Mouse (Mus musculus) stomach, postnatal 0 days (tissue): Measurements from ENCODE around the gene Rnf227. TPM values are rescaled to one million over a fixed set of nuclear protein-coding genes. Genes with fewer than 3 reads are reported as not detected.

Experiments
- ATAC-seq: fragments of 200-750 bp; cut with Nextera tagmentation; 2 replicates; pipeline ENCODE4 v1.8.0; 2017; ENCODE audit not compliant: low FRiP score, low TSS enrichment
- DNase-seq: peaks from one replicate; pipeline ENCODE4 v3.0.0-alpha.2; 2016; ENCODE audit warnings: low spot score
- H3K27ac ChIP-seq: fragments of 300-500 bp; sonication (generic); replicated peaks from 2 replicates; pipeline ENCODE4 v1.5.1; 2014; ENCODE audit warnings: mild to moderate bottlenecking, control low read depth
- H3K27me3 ChIP-seq: fragments of 300-500 bp; sonication (generic); 2 replicates; pipeline ENCODE4 v1.6.1; 2014; ENCODE audit warnings: low read length; ENCODE audit not compliant: control insufficient read depth, insufficient read depth
- H3K36me3 ChIP-seq: fragments of 300-500 bp; sonication (generic); 2 replicates; pipeline ENCODE4 v1.6.1; 2014; ENCODE audit warnings: low read length, mixed read lengths; ENCODE audit not compliant: control insufficient read depth, insufficient read depth
- H3K4me1 ChIP-seq: fragments of 300-500 bp; sonication (generic); replicated peaks from 2 replicates; pipeline ENCODE4 v1.6.1; 2014; ENCODE audit warnings: antibody characterized with exemption; ENCODE audit not compliant: control insufficient read depth, insufficient read depth
- H3K4me2 ChIP-seq: fragments of 300-500 bp; sonication (generic); replicated peaks from 2 replicates; pipeline ENCODE4 v1.6.1; 2014; ENCODE audit warnings: low read depth, mild to moderate bottlenecking, control low read depth, moderate library complexity
- H3K4me3 ChIP-seq: fragments of 300-500 bp; sonication (generic); 2 replicates; pipeline ENCODE4 v1.5.1; 2014; ENCODE audit warnings: low read depth, low read length, control low read depth
- H3K9ac ChIP-seq: fragments of 300-500 bp; sonication (generic); 2 replicates; pipeline ENCODE4 v1.6.1; 2014; ENCODE audit warnings: mild to moderate bottlenecking, low read length, control low read depth, mixed read lengths
- H3K9me3 ChIP-seq: fragments of 300-500 bp; sonication (generic); 2 replicates; pipeline ENCODE4 v1.6.1; 2016; ENCODE audit warnings: low read length; ENCODE audit not compliant: control insufficient read depth
- CTCF ChIP-seq: IDR thresholded peaks from 2 replicates; pipeline ENCODE4 v1.5.1; 2016; ENCODE audit warnings: antibody characterized with exemption, low read depth, mild to moderate bottlenecking, moderate library complexity
- EP300 ChIP-seq: optimal IDR thresholded peaks from 2 replicates; pipeline ENCODE3; 2016; ENCODE audit warnings: antibody characterized with exemption
- WGBS: fragments of 180-500 bp; shearing (Covaris S2); extraction: QIAGEN DNeasy Blood & Tissue Kit; methylation state at CpG from one replicate; pipeline ENCODE4 v1.1.7; 2014; 5-methylcytosine and 5-hydroxymethylcytosine counted together
- polyA plus RNA-seq: library from polyadenylated mRNA; unstranded; fragments of >200 nt; fragmentation: Nextera tagmentation; extraction: Ambion mirVana; gene quantifications from 2 replicates; pipeline ENCODE4 v1.2.1, GENCODE M21; 2015

The Rnf227 gene
- polyA plus RNA-seq, 1 experiment from 2014 or later, result 49.4 TPM

DNA sequence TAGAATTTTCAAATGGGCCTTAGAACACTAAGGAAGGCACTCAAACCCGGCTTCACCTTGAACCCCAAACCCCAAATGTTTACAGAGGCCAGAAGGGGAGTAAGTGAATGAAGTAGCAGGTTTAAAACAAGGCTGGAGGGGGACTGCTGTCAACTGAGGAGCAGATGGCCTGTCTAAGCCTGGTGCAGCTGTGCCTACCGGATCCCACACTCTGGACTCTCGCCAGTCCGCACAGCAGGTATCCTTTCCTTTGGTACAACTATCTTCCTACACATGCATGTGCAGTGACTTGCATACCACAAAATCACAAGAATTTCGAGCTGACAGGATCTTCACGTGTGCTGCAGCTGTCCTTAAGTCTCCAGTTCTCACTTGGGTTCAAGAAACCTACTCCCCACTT lies 18.3 kb upstream of the Rnf227 start:
- TF ChIP-seq EP300, result no peak
- no peak for TF ChIP-seq CTCF
- Histone ChIP-seq H3K36me3 (peaks cover 8% of the 10 kb centered on the region; the same call in 1 of the 2 replicates), H3K9me3 (no peaks in the 10 kb centered on the region), H3K4me3 (no peak overlapping the region), H3K4me2 (peak overlapping the region; percentile 88; the same call in 1 of the 2 replicates), H3K4me1 (peaks cover 10% of the 10 kb centered on the region; the same call in 1 of the 2 replicates), H3K27ac (no peak overlapping the region), H3K9ac (no peak overlapping the region), H3K27me3 (no peaks in the 10 kb centered on the region)
- ATAC-seq (no peak), DNase-seq (no peak)
- WGBS, result 63% methylated on average over 6 of the region's 6 CpGs

- 9% methylated on average over 18 of the region's 18 CpGs for WGBS
- no peak for TF ChIP-seq CTCF
Measured at GRCm38 (mm10) chr11:69322693-69323471, 17.4 kb upstream of the Rnf227 start.

GRCm38 (mm10) chr11:69323667-69324111 lies 16.6 kb upstream of the Rnf227 start, which contains the start of the genes Cntrob and Trappc1:
Gene Cntrob, minus strand, starts transcription at chr11:69323775.
Gene Trappc1, plus strand, starts transcription at chr11:69323980.
- Histone ChIP-seq H3K4me2 (peak within 1 kb of the TSS; percentile 88), H3K36me3 (peaks cover 7% of the 10 kb centered on the region; the same call in 1 of the 2 replicates), H3K4me1 (peaks cover 10% of the 10 kb centered on the region; the same call in 1 of the 2 replicates), H3K9ac (peak within 1 kb of the TSS; percentile 80), H3K27me3 (no peaks in the 10 kb centered on the region), H3K27ac (peak within 1 kb of the TSS; percentile 79), H3K4me3 (peak within 1 kb of the TSS; percentile 60), H3K9me3 (no peaks in the 10 kb centered on the region)
- TF ChIP-seq EP300 (no peak), CTCF (0 out of 2 replicates have a peak, but pooled peaks have one; percentile 10)
- under 1% methylated on average over 30 of the region's 30 CpGs for WGBS
- peak; percentile 99 for DNase-seq
- ATAC-seq, result peak; percentile 97

More at GRCm38 (mm10) chr11:69322693-69323471, 17.4 kb upstream of the Rnf227 start:
- peak overlapping the region; percentile 60 for H3K4me3 ChIP-seq
- peak overlapping the region; percentile 79 for H3K27ac ChIP-seq
- H3K4me2 ChIP-seq, result peak overlapping the region; percentile 88
- no peaks in the 10 kb centered on the region for H3K9me3 ChIP-seq
- no peaks in the 10 kb centered on the region for H3K27me3 ChIP-seq
- peaks cover 8% of the 10 kb centered on the region; the same call in 1 of the 2 replicates for H3K36me3 ChIP-seq
- DNase-seq (no peak), ATAC-seq (no peak)
- H3K9ac ChIP-seq, result peak overlapping the region; percentile 80
- H3K4me1 ChIP-seq, result peaks cover 10% of the 10 kb centered on the region; the same call in 1 of the 2 replicates

GRCm38 (mm10) chr11:69324749-69325148 lies 15.5 kb upstream of the Rnf227 start:
- Histone ChIP-seq H3K4me3 (peak overlapping the region; percentile 60), H3K9ac (no peak overlapping the region), H3K27ac (peak overlapping the region; percentile 78; the same call in 1 of the 2 replicates), H3K27me3 (no peaks in the 10 kb centered on the region), H3K4me1 (peaks cover 10% of the 10 kb centered on the region; the same call in 1 of the 2 replicates), H3K36me3 (peaks cover 3% of the 10 kb centered on the region; the same call in 1 of the 2 replicates), H3K4me2 (peak overlapping the region; percentile 88), H3K9me3 (no peaks in the 10 kb centered on the region)
- ATAC-seq, result no peak
- no peak for DNase-seq
- WGBS, result 75% methylated on average over 6 of the region's 6 CpGs
- TF ChIP-seq CTCF (no peak), EP300 (no peak)

GRCm38 (mm10) chr11:69325628-69326407 lies 14.4 kb upstream of the Rnf227 start, which contains the start of gene Kcnab3:
Gene Kcnab3, plus strand, starts transcription at chr11:69326258.
- peak; percentile 66 for ATAC-seq
- peak; percentile 90 for DNase-seq
- Histone ChIP-seq H3K36me3 (no peaks in the 10 kb centered on the region), H3K27ac (peak within 1 kb of the TSS; percentile 78), H3K4me3 (peak within 1 kb of the TSS; percentile 57), H3K9me3 (no peaks in the 10 kb centered on the region), H3K4me1 (peaks cover 10% of the 10 kb centered on the region; the same call in 1 of the 2 replicates), H3K27me3 (no peaks in the 10 kb centered on the region), H3K9ac (peak within 1 kb of the TSS; percentile 67), H3K4me2 (peak within 1 kb of the TSS; percentile 99)
- 10% methylated on average over 26 of the region's 26 CpGs for WGBS
- TF ChIP-seq EP300 (no peak), CTCF (0 out of 2 replicates have a peak, but pooled peaks have one; percentile 1)
